Mouse (Mus musculus) midbrain, embryonic 13.5 days (tissue): ENCODE measurements around the gene Ms4a8a. TPM values are rescaled to one million over a fixed set of nuclear protein-coding genes. Genes with fewer than 3 reads are reported as not detected.

Experiments
- ATAC-seq: fragments of 200-750 bp; cut with Nextera tagmentation; 2 replicates; pipeline ENCODE4 v1.8.0; 2017; ENCODE audit warnings: mild to moderate bottlenecking, moderate TSS enrichment, moderate library complexity
- H3K27ac ChIP-seq: fragments of 300-500 bp; sonication (generic); 2 replicates; pipeline ENCODE4 v1.5.1; 2015; ENCODE audit warnings: inconsistent platforms, mild to moderate bottlenecking, moderate library complexity
- H3K27me3 ChIP-seq: fragments of 300-500 bp; sonication (generic); 2 replicates; pipeline ENCODE4 v1.6.1; 2015; ENCODE audit warnings: mild to moderate bottlenecking, inconsistent platforms
- H3K36me3 ChIP-seq: fragments of 300-500 bp; sonication (generic); 2 replicates; pipeline ENCODE4 v1.6.1; 2015; ENCODE audit warnings: mild to moderate bottlenecking, inconsistent platforms
- H3K4me1 ChIP-seq: fragments of 300-500 bp; sonication (generic); replicated peaks from 2 replicates; pipeline ENCODE4 v1.6.1; 2015; ENCODE audit warnings: inconsistent platforms
- H3K4me2 ChIP-seq: fragments of 300-500 bp; sonication (generic); replicated peaks from 2 replicates; pipeline ENCODE4 v1.6.1; 2015; ENCODE audit warnings: moderate library complexity, mild to moderate bottlenecking, inconsistent platforms
- H3K4me3 ChIP-seq: fragments of 300-500 bp; sonication (generic); replicated peaks from 2 replicates; pipeline ENCODE4 v1.5.1; 2015; ENCODE audit warnings: mild to moderate bottlenecking, inconsistent platforms
- H3K9ac ChIP-seq: fragments of 300-500 bp; sonication (generic); replicated peaks from 2 replicates; pipeline ENCODE4 v1.6.1; 2015; ENCODE audit warnings: mild to moderate bottlenecking, inconsistent platforms
- H3K9me3 ChIP-seq: fragments of 300-500 bp; sonication (generic); 2 replicates; pipeline ENCODE4 v1.6.1; 2016; ENCODE audit warnings: mild to moderate bottlenecking, inconsistent platforms
- WGBS: fragments of 180-500 bp; shearing (Covaris S2); methylation state at CpG from one replicate; pipeline ENCODE4 v1.1.7; 2015; 5-methylcytosine and 5-hydroxymethylcytosine counted together
- polyA plus RNA-seq: library from polyadenylated mRNA; unstranded; fragments of >200 nt; fragmentation: Nextera tagmentation; extraction: Ambion mirVana; gene quantifications from 2 replicates; pipeline ENCODE4 v1.2.1, GENCODE M21; 2015

The Ms4a8a gene
- polyA plus RNA-seq, 1 experiment from 2014 or later: not detected

DNA sequence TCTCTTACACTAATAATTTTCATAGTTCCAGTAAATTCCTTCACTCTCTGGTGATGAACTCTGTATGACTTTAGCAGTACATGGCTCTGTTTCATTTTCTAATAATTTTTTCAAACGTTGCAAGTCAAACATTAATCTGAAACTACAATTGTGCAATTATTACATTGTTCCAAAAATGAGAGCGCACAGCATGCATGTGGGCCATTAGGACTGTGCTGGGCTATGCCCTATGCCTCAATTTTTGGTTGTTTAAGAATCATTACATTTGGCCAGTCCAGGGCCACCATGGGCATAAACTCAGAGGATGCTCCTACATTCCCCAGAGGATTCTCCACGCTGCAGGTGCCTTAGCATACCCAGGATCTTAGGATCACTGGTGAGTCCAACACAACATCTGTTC is 27.6 kb downstream of the Ms4a8a start:
- H3K36me3 ChIP-seq: no peaks in the 10 kb centered on the region
- WGBS: 69% methylated on average over 3 of the region's 3 CpGs
- H3K27ac ChIP-seq: no peak overlapping the region
- ATAC-seq: no peak
- H3K4me1 ChIP-seq: no peaks in the 10 kb centered on the region
- H3K9me3 ChIP-seq: no peaks in the 10 kb centered on the region
- H3K9ac ChIP-seq: no peak overlapping the region
- no peak overlapping the region for H3K4me2 ChIP-seq
- H3K27me3 ChIP-seq: no peaks in the 10 kb centered on the region
- no peak overlapping the region for H3K4me3 ChIP-seq

DNA sequence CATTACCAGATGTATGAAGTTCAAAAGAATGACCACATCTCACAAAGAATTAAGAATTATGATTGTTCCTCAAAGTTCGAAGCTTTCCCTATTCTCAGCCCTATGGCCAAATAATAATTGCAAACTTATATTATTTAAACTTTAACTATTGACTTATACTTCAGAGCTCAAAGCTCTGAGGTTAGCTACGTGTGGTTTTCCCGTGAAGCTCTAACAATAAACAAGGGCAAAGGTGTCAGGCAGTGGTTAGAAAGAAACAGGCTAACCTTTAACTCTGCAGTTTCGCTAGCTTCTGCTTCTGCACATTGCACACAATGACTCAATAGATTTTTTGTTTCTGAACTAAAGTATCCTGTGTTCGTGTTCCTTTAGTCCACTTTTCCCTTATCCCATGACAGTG is 28.0 kb downstream of the Ms4a8a start:
- Histone ChIP-seq H3K36me3 (no peaks in the 10 kb centered on the region), H3K4me3 (no peak overlapping the region), H3K9me3 (no peaks in the 10 kb centered on the region), H3K4me1 (no peaks in the 10 kb centered on the region), H3K9ac (no peak overlapping the region), H3K4me2 (no peak overlapping the region), H3K27ac (no peak overlapping the region), H3K27me3 (no peaks in the 10 kb centered on the region)
- no peak for ATAC-seq
- 78% methylated on average over 5 of the region's 5 CpGs for WGBS

DNA sequence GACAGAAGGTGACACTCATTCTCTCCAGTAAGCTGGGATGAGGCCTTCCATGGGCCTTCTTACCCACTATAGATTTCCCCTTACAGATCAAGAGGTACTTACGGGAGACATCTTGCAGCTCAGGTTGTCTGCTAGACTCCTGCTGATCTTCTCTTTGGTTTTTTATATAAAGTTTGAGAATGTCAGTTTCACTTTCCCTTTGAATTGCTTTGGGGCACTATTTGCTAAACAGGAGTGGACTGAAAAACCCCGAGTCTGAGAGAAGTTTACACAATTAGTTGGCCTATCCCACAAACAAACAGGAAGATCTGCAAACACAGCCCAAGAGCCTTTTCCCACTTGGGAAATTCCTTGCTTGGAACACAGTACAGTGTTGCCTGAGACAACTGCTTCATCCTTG is 30.6 kb downstream of the Ms4a8a start:
- H3K27ac ChIP-seq: no peak overlapping the region
- 0 out of 2 replicates have a peak, but pooled peaks cover 4% of the 10 kb centered on the region for H3K27me3 ChIP-seq
- no peaks in the 10 kb centered on the region for H3K9me3 ChIP-seq
- 79% methylated on average over 2 of the region's 2 CpGs for WGBS
- no peaks in the 10 kb centered on the region for H3K4me1 ChIP-seq
- H3K4me2 ChIP-seq: no peak overlapping the region
- ATAC-seq: no peak
- no peaks in the 10 kb centered on the region for H3K36me3 ChIP-seq
- H3K4me3 ChIP-seq: no peak overlapping the region
- no peak overlapping the region for H3K9ac ChIP-seq

DNA sequence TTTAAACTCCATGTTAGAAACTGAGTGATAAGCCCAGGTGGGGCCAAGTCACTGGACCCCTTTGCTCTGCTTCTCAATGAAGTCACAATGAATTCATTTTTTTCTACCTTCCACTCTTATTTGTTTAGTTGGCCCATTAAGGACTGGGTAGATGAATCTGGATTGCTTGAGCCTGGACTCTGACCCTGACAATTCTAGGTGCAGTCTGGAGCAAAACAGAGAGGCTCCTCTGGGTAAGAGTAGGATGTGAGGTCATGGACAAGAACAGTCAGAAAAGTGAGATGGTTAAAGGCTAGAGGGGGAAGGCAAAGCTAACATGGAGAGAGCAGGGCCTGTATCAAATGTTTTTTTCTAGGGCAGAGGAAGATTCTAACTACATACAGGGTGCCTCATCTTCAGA is 31.5 kb downstream of the Ms4a8a start:
- no peak overlapping the region for H3K4me2 ChIP-seq
- no peak overlapping the region for H3K4me3 ChIP-seq
- no peak for ATAC-seq
- no peaks in the 10 kb centered on the region for H3K9me3 ChIP-seq
- H3K27me3 ChIP-seq: 0 out of 2 replicates have a peak, but pooled peaks cover 4% of the 10 kb centered on the region
- H3K27ac ChIP-seq: no peak overlapping the region
- H3K36me3 ChIP-seq: no peaks in the 10 kb centered on the region
- no peak overlapping the region for H3K9ac ChIP-seq
- no peaks in the 10 kb centered on the region for H3K4me1 ChIP-seq

DNA sequence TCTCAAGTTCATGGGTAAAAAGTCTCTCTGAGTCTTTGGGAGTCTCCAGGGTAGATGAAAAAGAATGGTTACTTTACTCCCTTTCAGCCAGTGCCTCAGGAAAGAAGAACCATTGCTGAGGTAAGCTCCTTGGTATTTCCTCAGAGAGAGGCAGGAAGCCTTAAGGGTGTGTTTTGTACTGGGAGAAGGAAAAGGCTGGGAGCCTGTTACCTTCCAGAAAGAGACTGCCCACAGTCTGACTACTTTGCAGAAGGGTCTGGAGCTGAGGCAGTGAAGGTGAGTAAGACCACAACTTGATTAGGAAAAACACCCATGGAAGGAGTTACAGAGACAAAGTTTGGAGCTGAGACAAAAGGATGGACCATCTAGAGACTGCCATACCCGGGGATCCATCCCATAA is 32.4 kb downstream of the Ms4a8a start:
- Histone ChIP-seq H3K27ac (no peak overlapping the region), H3K4me1 (no peaks in the 10 kb centered on the region), H3K4me2 (no peak overlapping the region), H3K27me3 (0 out of 2 replicates have a peak, but pooled peaks cover 4% of the 10 kb centered on the region), H3K4me3 (no peak overlapping the region), H3K36me3 (no peaks in the 10 kb centered on the region), H3K9ac (no peak overlapping the region), H3K9me3 (no peaks in the 10 kb centered on the region)
- ATAC-seq: no peak
- WGBS: 80% methylated on average over 1 of the region's 1 CpGs

DNA sequence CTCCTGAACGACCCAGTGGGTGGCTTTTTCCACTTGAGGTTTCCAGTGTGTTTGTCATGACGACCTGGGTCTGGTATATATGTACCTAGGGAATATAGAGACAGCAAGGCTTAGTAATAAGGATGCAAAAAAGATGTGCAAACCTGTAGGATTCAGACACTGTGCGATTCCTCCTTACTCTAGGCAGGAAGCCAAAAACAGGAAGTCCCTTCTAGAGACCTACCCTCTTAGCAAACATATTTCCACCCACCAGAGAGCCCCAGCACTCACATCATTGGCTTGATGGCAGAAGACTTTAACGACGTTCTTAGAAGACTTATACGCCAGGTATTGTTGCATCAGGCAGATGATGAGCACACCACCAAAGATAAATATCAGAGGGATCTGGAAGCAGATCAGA is 32.9 kb downstream of the Ms4a8a start:
- Histone ChIP-seq H3K36me3 (no peaks in the 10 kb centered on the region), H3K4me3 (no peak overlapping the region), H3K4me1 (no peaks in the 10 kb centered on the region), H3K9me3 (no peaks in the 10 kb centered on the region), H3K4me2 (no peak overlapping the region), H3K9ac (no peak overlapping the region), H3K27me3 (0 out of 2 replicates have a peak, but pooled peaks cover 4% of the 10 kb centered on the region), H3K27ac (no peak overlapping the region)
- no peak for ATAC-seq
- WGBS: 83% methylated on average over 6 of the region's 6 CpGs

DNA sequence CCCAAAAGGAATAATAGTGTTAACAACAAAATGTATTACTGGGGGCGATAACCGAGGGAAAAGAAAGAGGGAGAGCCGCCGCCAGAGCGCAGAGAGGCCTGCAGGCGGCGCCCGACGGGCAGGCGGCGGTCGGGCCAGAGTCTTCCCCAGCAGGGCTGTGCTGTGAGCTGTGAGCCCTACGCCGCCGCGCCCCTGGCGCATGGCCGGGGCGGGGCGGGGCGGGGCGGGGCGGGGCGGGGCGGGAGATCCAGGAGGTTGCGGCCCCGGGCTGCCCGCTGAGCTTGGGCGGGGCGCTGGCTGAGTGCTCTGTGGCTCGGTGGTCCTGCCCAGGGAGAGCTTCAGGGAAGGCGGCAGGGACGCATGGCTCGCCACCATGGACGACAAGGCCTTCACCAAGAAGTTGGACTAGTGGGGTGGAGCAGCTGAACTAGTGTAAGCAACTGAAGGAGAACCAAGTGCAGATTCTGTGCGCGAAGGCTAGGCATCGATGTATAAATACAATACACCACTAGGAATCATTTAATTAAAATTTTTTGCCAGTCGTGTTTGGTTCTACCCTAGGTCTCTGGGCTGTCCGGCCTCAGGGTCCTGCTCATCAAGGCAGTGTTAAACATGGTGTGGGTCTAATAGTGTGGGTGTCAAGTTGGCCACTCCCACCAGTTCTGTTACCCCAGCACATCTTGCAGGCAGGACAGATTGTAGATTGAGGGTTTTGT is 35.7 kb downstream of the Ms4a8a start:
- Histone ChIP-seq H3K27ac (no peak overlapping the region), H3K36me3 (no peaks in the 10 kb centered on the region), H3K4me1 (no peaks in the 10 kb centered on the region), H3K9me3 (no peaks in the 10 kb centered on the region), H3K4me3 (peak overlapping the region; percentile 40), H3K4me2 (peak overlapping the region; percentile 59), H3K27me3 (0 out of 2 replicates have a peak, but pooled peaks cover 4% of the 10 kb centered on the region), H3K9ac (peak overlapping the region; percentile 44; the same call in 1 of the 2 replicates)
- ATAC-seq: peak; percentile 99
- 8% methylated on average over 34 of the region's 40 CpGs for WGBS

DNA sequence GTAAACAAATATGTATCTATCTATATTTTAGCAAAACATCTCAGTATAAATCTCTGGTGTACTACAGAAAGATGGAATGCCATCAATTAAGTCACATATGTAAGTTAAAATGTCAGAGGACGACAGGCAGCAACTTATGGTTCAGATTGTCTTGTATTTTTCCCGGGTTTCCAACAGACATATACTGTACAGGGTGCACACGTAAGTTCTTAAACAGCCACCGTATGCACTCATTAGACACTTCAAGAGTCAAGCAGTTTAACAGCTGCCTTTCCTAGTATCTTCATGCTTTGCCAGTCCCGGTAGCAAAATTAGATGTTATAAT is 36.3 kb downstream of the Ms4a8a start:
- H3K36me3 ChIP-seq: no peaks in the 10 kb centered on the region
- peak; percentile 75 for ATAC-seq
- H3K9ac ChIP-seq: peak overlapping the region; percentile 44; the same call in 1 of the 2 replicates
- H3K4me1 ChIP-seq: no peaks in the 10 kb centered on the region
- WGBS: 34% methylated on average over 5 of the region's 5 CpGs
- no peaks in the 10 kb centered on the region for H3K9me3 ChIP-seq
- H3K4me2 ChIP-seq: peak overlapping the region; percentile 59
- H3K27me3 ChIP-seq: 0 out of 2 replicates have a peak, but pooled peaks cover 4% of the 10 kb centered on the region
- H3K27ac ChIP-seq: no peak overlapping the region
- H3K4me3 ChIP-seq: peak overlapping the region; percentile 40

DNA sequence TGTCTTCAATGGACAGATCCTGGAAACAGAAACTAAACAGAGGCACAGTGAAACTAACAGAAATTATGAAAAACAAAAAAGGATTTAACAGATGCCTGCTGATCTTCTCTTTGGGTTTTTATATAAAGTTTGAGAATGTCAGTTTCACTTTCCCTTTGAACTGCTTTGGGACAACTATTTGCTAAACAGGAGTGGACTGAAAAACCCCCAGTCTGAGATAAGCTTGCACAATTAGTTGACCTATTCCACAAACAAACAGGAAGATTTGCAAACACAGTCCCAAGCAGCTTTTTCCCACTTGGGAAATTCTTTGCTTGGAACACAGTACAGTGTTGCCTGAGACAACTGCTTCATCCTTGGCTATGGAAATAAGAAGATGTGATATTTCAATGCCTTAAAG is 43.3 kb downstream of the Ms4a8a start:
- H3K4me2 ChIP-seq: no peak overlapping the region
- H3K27me3 ChIP-seq: no peaks in the 10 kb centered on the region
- no peak for ATAC-seq
- H3K36me3 ChIP-seq: no peaks in the 10 kb centered on the region
- no peak overlapping the region for H3K9ac ChIP-seq
- no peaks in the 10 kb centered on the region for H3K9me3 ChIP-seq
- H3K4me1 ChIP-seq: no peaks in the 10 kb centered on the region
- no peak overlapping the region for H3K4me3 ChIP-seq
- H3K27ac ChIP-seq: no peak overlapping the region

DNA sequence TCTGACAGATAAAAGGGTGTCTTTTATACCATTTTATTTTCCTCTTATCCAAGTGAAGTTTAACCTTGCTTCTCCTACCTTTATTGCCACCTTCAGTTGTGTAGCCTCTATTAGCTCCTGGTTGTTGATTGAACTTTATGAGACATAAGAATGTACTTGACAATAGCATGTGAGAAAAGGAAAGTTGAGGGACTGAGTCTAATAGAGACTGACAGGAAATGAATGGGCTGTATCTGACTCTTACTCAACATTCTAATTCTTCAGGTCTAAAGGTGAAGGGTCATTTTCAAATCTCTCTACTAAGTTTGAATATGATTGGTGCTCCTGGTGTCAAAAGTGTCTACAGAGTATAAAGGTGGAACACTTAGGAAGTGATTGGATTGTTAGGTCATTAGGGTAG is 58.5 kb downstream of the Ms4a8a start:
- H3K4me3 ChIP-seq: no peak overlapping the region
- H3K9ac ChIP-seq: no peak overlapping the region
- H3K4me2 ChIP-seq: no peak overlapping the region
- no peak overlapping the region for H3K27ac ChIP-seq
- H3K36me3 ChIP-seq: no peaks in the 10 kb centered on the region
- H3K4me1 ChIP-seq: no peaks in the 10 kb centered on the region
- H3K27me3 ChIP-seq: no peaks in the 10 kb centered on the region
- no peak for ATAC-seq
- H3K9me3 ChIP-seq: no peaks in the 10 kb centered on the region

DNA sequence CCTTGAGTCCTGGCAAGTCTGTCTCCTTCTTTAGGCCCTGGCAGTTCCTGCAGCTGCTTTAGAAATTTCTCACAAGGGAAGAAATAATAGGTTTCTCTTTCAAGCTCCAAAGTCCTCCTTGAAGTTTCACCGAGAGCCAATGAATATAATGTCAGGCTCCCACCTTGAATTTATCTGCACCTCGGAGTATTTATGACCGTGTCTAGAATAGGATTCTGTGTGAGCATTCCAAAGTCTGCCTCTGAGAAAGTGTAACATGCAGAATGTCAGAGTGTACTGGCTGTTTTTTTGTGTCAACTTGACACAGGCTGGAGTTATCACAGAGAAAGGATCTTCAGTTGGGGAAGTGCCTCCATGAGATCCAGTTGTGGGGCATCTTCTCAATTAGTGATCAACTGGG is 63.0 kb downstream of the Ms4a8a start, which contains the start of gene Ms4a18:
Gene Ms4a18, minus strand, starts transcription at position 141 of the 400 bp plus-strand sequence.
- Histone ChIP-seq H3K36me3 (no peaks in the 10 kb centered on the region), H3K9ac (no peak within 1 kb of the TSS), H3K4me2 (no peak within 1 kb of the TSS), H3K4me1 (no peaks in the 10 kb centered on the region), H3K4me3 (no peak within 1 kb of the TSS), H3K27me3 (no peaks in the 10 kb centered on the region), H3K9me3 (no peaks in the 10 kb centered on the region), H3K27ac (no peak within 1 kb of the TSS)
- 92% methylated on average over 3 of the region's 3 CpGs for WGBS
- no peak for ATAC-seq
